Mouse (Mus musculus): ENCODE measurements around the gene Krtap24-1.

Gene Krtap24-1

GRCm38 (mm10) chr16:88611922-88612321, at the start of gene Krtap24-1:
TSS of gene Krtap24-1 (minus strand) at chr16:88612279.
- 93% methylated on average over 8 of the region's 8 CpGs for WGBS

GRCm38 (mm10) chr16:88657426-88657825, 45.3 kb upstream of the Krtap24-1 start:
- WGBS: 39% methylated on average over 1 of the region's 1 CpGs

GRCm38 (mm10) chr16:88651952-88652351, 39.9 kb upstream of the Krtap24-1 start:
- WGBS: 67% methylated on average over 2 of the region's 2 CpGs

- WGBS: 61% methylated on average over 1 of the region's 1 CpGs
These were observed 39.0 kb upstream of the Krtap24-1 start for GRCm38 (mm10) chr16:88651082-88651481.

GRCm38 (mm10) chr16:88647358-88647846, 35.3 kb upstream of the Krtap24-1 start, which contains the start of gene Krtap26-1:
TSS of gene Krtap26-1 (minus strand) at chr16:88647796.
- 93% methylated on average over 10 of the region's 10 CpGs for WGBS

GRCm38 (mm10) chr16:88646366-88647111, 34.5 kb upstream of the Krtap24-1 start:
- WGBS: 84% methylated on average over 8 of the region's 8 CpGs

GRCm38 (mm10) chr16:88640053-88640452, 28.0 kb upstream of the Krtap24-1 start:
- WGBS: 71% methylated on average over 3 of the region's 3 CpGs

GRCm38 (mm10) chr16:88635142-88635541, 23.1 kb upstream of the Krtap24-1 start:
- 42% methylated on average over 4 of the region's 4 CpGs for WGBS

- WGBS: 82% methylated on average over 4 of the region's 4 CpGs
These were observed 19.4 kb upstream of the Krtap24-1 start for GRCm38 (mm10) chr16:88631474-88631873.

- WGBS: 97% methylated on average over 4 of the region's 4 CpGs
These were observed 15.5 kb upstream of the Krtap24-1 start, which contains the start of gene 2310079G19Rik for GRCm38 (mm10) chr16:88627566-88627965. TSS of gene 2310079G19Rik (minus strand) at chr16:88627666.

GRCm38 (mm10) chr16:88612712-88613111, 633 bp upstream of the Krtap24-1 start:
- WGBS: 80% methylated on average over 4 of the region's 4 CpGs

- 83% methylated on average over 6 of the region's 6 CpGs for WGBS
These were observed 7.5 kb downstream of the Krtap24-1 start for GRCm38 (mm10) chr16:88604570-88604969.

GRCm38 (mm10) chr16:88602464-88602863, 9.6 kb downstream of the Krtap24-1 start:
- 68% methylated on average over 1 of the region's 1 CpGs for WGBS

GRCm38 (mm10) chr16:88600303-88600702, 11.8 kb downstream of the Krtap24-1 start:
- 85% methylated on average over 8 of the region's 8 CpGs for WGBS

- WGBS: 61% methylated on average over 16 of the region's 16 CpGs
These were observed 12.4 kb downstream of the Krtap24-1 start for GRCm38 (mm10) chr16:88599504-88600237.

GRCm38 (mm10) chr16:88583338-88583737, 28.7 kb downstream of the Krtap24-1 start:
- WGBS: 89% methylated on average over 9 of the region's 9 CpGs

- 81% methylated on average over 4 of the region's 4 CpGs for WGBS
These were observed 36.0 kb downstream of the Krtap24-1 start for GRCm38 (mm10) chr16:88575885-88576679.

GRCm38 (mm10) chr16:88572904-88573404, 39.1 kb downstream of the Krtap24-1 start:
- WGBS: 77% methylated on average over 5 of the region's 5 CpGs

GRCm38 (mm10) chr16:88569732-88570131, 42.3 kb downstream of the Krtap24-1 start:
- WGBS: 96% methylated on average over 3 of the region's 3 CpGs

- 86% methylated on average over 1 of the region's 1 CpGs for whole genome bisulfite sequencing
These were observed 43.0 kb downstream of the Krtap24-1 start for GRCm38 (mm10) chr16:88569096-88569495.
